Mouse (Mus musculus) lung, postnatal 0 days (tissue): ENCODE results near the gene Exosc2.
A peak's percentile ranks its signal among the peaks of the same experiment; 100 is the strongest.

Experiments
- CTCF ChIP-seq: IDR thresholded peaks from 2 replicates; pipeline ENCODE4 v1.5.1; 2016; ENCODE audit warnings: antibody characterized with exemption, mild to moderate bottlenecking
- EP300 ChIP-seq: IDR thresholded peaks from 2 replicates; pipeline ENCODE4 v1.6.1; 2016; ENCODE audit warnings: antibody characterized with exemption, mild to moderate bottlenecking, control low read depth

- TF ChIP-seq CTCF (peak; percentile 65), EP300 (peak; percentile 47; the same call in 1 of the 2 replicates)
Observed at GRCm38 (mm10) chr2:31688074-31688925, 17.8 kb downstream of the Exosc2 start, which contains the start of gene Abl1.
